Mouse (Mus musculus): ENCODE results near the gene Aven. TPM values are rescaled to one million over a fixed set of nuclear protein-coding genes. Genes with fewer than 3 reads are reported as not detected.

Aven gene
- total RNA-seq, 2 experiments from 2014 or later: 8.1 to 9.5 TPM

DNA sequence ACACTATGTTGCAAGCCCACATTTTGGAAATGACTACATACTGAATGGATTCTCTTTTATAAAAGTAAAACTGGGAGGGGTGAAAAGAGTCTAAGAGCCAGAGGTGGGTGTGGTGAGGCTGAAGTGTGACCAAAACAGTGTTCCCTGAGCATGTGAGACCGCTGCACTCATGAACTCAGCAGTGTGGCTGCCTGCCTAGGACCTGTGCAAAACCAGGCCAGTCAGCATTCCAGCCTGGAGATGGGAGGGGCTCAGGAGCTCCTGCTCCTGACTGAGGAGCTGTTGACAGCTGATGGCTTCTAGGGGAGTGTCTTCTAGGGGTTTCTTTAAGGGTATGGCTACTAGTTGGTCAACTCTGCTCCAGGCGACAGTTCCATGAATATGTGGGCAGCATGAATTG, 7.9 kb upstream of the Aven start:
- DNase-seq (ENCODE audit: extremely low spot score in 1 of 2, low spot score in 1 of 2): no peak

DNA sequence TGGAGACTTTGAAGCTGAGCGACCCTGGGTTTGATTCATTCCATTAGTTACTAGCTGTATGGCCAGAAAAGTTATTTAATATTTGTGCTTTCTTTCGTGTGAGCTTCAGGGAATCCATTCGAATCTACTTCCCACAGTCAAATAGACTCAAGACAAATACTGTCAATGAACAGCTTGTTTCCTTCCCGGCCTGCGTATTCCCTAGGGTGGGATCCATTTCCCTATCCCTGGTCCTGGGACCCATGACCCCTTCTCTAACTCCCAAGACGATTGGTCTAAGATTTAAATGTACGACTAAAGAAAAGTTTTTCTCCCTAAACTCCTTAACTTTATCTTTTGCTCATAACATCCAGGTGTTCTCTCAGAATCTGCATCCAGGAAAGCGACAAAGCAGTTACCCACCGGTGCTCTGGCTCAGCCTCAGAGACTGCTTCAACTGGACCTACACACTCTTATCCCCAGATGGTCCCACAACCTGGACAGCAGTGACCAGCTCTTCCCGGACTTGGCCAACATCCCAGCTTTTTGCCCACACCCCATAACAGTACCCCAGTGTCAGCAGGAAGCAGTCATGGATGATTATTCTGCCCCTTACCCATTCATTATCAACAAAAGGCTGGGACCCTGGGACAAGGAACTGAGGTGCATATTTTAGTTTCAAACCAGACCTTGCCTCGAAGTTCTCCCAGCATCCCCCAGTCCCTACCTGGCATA, 2.1 kb upstream of the Aven start:
- no peak for DNase-seq (ENCODE audit: extremely low spot score in 1 of 2, low spot score in 1 of 2)

DNA sequence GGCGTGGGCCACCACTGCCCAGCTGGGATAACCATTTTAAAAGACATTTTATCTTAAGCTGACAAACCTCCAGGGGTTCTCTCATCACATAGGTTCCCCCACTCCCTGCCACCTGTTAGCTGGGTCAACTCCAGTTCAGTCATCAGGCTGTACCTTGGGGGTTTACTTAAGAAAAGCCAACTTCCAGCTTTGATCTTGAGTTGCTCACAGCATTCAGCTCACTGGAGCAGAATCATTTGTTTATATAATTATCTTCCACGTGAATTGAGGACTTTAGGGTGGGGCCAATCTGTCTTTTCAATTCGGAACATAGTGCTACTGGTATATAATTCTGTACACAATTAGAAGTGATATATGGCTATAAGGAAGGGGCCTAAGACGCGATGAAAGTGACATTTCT, 1.1 kb upstream of the Aven start:
- no peak for DNase-seq (ENCODE audit: extremely low spot score in 1 of 2, low spot score in 1 of 2)

DNA sequence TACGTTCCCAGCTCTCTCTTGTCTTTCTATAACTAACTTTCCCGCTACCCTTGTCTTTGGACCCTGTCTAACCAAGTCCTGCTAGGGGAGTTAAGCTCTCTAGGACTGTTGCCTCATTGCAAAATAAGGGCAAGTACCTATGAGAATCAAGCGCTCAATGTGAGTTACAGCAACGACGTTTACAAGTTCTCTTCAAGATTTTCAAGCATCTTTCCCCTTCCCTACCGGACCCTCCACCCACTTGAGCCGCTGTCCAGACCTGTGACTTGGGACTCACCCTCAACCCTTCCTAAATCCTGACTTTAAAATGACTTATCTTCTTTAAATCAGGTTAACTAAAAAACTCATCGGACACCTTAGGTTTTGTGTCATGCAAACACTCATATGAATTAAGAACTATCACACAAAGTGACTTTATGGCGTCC, 321 bp upstream of the Aven start:
- no peak for DNase-seq (ENCODE audit: extremely low spot score in 1 of 2, low spot score in 1 of 2)

DNA sequence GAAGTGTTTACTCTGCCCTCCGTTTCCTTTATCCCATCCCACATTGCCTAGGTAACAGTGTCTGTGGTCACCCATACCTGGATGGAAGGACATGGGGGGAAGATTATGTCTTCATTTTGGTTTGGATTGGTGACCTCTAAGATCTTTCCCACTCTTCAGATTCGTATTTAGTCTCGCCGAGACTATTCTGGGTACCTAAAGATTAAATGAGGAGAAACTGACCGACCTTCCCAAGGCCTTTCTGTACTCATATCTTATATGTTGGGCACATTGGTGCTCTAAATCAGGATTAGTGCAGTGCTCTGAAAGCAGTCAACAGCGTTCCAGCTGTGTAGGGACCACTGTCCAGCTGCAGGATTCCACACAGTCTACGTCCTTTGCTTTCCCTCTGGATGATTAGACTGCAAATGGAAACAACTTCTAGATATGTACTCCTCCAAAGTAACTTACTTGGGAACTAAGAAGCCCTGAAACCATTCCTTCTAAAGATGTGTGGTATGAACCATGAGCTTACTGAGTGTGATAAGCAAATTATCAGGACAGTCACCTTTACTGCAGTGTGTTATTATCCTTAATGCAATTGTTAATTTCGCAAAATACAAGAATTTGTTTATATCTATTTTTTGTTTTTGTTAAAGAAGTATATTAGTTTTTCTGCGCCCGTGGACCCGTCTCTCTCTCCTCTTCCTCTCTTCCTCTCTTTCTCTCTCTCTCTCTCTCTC, 936 bp downstream of the Aven start:
- no peak for DNase-seq (ENCODE audit: extremely low spot score in 1 of 2, low spot score in 1 of 2)

DNA sequence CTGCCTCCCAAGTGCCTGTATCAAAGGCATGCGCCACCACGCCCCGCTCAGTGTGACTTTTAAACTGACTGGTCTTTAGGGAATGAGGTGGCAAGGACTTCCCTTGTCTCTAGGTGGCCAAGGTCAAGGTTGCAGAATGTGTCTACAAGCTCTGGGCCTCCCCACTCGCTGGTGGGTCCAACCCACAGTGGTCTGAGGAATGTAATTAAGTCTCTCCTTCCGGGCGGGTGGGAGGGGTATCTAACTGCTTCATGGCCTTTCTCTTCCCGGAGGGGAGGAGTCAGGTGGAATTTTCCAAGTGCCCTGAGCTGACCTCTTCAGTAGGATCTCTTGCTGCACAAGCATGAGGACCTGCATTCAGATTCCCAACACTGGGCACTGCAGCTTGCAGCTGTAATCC, 5.1 kb downstream of the Aven start:
- DNase-seq (ENCODE audit: extremely low spot score in 1 of 2, low spot score in 1 of 2): no peak

DNA sequence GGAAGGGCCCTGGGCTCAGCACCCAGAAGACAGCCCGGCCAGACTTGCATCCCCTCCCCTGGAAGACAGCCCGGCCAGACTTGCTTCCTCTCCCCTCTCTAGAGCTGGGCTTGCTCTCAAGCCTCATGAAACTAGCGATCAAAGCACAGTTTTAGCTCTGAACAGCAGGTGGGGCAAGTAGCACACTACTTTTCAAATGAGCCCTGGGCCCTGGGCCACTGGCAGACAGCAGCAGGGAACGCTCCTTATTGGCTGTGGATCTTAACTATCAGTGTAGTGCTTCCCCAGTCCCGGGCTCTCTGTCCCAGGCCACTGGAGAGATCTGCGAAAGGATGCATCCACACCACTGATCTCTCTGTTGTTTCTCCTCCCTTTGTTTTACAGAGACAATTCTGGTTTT, 8.4 kb downstream of the Aven start:
- DNase-seq (ENCODE audit: extremely low spot score in 1 of 2, low spot score in 1 of 2): peak; percentile 45 to 63

DNA sequence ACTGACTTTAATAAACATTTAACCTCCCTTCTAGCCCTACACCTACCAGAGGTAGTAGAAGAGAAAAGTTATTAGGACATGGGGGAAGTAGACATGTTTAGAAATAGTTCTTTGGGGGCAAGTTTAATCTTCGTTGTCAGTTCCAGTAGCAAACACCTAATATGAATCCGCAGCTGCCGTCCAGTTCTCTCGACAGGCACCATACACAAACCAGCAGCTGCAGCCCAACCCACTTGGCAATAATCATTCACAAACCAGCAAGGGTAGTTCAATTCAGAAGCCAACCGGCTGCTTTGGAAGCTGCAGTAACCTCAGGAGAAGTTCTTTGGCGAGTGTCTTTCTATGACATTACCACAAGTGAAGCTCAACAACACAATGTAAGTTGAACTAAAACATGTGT, 11.2 kb downstream of the Aven start:
- DNase-seq (ENCODE audit: extremely low spot score in 1 of 2, low spot score in 1 of 2): no peak

DNA sequence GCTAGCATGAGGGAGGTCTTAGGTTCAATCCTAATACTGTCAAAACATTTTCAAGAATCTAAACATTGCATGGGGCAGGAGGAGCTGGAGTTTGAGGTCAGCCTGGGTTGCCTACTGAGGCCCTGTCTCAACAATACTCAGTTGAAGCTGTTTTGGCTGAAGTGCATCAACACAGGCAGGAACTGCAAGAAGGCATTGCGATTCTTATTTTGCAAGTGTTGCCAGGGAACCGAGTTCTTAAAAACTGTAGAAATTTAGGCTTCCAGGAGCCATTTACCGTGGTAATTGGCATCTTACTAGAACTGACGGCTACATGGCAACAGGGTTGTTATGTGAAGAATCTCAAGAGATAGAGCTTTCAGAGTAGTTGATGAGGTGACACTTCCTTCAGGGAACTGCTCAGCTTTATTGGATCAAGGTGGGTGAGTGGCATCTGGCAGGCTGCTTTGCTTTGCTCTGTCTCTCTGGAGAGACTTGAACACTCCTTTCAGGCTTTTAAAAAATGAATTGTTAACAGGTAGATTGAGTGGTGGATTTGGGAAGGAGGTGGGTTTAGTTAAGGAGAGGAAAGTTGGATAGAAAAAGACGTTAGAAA, 14.2 kb downstream of the Aven start:
- no peak for DNase-seq (ENCODE audit: extremely low spot score in 1 of 2, low spot score in 1 of 2)

DNA sequence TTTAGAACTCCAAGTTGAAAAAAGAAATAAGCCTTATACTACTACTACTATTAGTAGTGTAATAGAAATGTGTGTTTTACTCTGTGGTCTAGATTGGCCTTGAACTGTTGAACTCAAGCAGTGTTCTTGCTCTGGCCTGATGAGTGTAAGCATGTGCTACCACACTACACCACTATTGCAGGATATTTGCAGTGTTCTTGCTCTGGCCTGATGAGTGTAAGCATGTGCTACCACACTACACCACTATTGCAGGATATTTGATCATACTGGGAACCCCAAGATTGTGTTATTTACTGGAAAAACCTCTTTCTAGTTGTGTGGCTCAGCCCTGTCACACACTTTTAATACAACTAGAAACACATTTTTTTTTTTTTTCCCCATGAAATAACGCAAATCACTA, 14.7 kb downstream of the Aven start:
- no peak for DNase-seq (ENCODE audit: extremely low spot score in 1 of 2, low spot score in 1 of 2)

DNA sequence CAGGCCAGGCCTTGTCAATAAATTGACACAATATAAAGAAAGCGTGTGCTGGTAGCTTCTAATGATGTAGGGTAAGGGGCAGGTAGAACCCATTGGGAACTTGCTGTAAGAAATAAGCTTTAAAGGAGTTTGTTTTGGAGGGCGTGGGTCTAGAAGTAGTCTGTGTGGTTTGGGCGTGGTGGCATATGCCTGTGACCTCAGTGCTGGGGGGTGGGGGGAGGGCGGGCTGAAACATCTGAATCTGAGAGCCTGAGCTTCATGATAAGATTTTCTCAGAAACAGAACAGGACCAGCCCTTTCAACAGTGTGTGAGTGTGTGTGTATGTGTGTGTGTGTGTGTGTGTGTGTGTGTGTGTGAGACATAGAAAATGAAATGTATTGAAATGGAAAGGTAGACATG, 17.4 kb downstream of the Aven start:
- no peak for DNase-seq (ENCODE audit: extremely low spot score in 1 of 2, low spot score in 1 of 2)

DNA sequence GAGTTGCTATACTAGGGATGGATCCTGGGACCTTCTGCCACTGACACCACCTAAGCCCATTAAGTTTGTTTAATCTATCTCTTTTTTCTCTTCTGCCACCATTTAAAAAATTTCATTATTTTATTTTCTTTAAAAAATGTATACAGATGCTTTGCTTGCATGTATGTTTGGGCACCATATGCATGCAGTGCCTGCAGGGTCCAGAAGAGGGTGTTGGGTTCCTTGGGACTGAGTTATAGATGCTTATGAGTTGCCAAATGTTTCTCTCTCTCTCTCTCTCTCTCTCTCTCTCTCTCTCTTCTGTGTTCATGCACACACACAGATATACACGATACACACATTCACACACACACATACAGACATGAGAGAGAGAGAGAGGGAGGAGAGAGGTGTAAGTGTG, 20.3 kb downstream of the Aven start:
- no peak for DNase-seq (ENCODE audit: extremely low spot score in 1 of 2, low spot score in 1 of 2)

DNA sequence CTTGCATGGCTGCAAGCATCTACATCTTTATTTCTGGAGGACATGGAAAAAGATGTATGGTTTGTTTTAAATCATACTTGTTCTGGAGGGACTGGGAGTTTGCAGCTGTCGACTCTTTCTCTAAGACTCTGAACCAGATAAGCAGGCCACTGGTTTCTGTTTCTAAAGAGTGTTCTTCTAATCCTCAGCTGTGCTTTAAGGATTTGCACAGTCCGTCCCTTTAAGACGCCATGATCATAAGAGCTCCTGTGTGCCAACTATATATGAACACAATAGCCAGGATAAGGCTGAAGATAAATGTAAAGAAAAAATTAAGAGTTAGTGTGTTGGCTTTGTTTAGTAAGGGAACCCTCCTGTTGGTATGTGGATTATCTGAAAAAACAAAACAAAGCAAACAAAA, 24.0 kb downstream of the Aven start:
- no peak for DNase-seq (ENCODE audit: extremely low spot score in 1 of 2, low spot score in 1 of 2)

DNA sequence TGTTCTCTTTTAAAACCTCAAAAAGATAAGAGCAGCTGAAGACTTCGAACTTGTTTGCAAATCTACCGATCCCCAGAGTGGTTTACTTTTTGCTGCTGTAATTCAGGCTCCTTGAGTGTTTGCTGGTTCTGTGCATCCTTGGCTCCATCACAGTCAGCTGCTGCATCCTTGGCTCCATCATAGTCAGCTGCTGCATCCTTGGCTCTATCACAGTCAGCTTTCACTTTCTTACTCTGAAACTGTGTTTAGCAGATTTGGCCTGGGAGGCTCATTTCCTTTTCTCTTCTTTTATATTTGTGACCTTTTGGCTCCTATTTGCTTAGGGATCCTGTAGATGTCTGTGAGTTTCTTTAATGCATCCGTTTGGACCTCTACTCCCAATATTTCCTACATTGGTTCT, 24.5 kb downstream of the Aven start:
- no peak for DNase-seq (ENCODE audit: extremely low spot score in 1 of 2, low spot score in 1 of 2)

DNA sequence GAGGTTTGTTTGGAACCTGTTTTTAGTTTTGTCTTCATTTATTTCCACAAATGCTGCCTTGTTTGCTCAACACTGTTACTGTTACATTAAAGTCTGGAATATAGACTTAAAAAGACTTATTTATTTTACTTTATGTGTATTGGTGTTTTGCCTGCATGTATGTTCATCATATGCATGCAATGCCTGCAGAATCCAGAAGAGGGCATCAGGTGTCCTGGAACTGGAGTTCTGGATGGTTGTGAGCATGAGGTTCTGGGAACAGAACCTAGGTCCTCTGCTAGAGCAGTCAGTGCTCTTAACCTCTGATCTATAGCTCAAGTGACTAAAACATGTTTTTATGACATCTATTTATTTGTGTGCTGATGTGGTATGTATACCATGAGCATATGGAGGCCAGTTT, 25.8 kb downstream of the Aven start:
- DNase-seq (ENCODE audit: extremely low spot score in 1 of 2, low spot score in 1 of 2): no peak

DNA sequence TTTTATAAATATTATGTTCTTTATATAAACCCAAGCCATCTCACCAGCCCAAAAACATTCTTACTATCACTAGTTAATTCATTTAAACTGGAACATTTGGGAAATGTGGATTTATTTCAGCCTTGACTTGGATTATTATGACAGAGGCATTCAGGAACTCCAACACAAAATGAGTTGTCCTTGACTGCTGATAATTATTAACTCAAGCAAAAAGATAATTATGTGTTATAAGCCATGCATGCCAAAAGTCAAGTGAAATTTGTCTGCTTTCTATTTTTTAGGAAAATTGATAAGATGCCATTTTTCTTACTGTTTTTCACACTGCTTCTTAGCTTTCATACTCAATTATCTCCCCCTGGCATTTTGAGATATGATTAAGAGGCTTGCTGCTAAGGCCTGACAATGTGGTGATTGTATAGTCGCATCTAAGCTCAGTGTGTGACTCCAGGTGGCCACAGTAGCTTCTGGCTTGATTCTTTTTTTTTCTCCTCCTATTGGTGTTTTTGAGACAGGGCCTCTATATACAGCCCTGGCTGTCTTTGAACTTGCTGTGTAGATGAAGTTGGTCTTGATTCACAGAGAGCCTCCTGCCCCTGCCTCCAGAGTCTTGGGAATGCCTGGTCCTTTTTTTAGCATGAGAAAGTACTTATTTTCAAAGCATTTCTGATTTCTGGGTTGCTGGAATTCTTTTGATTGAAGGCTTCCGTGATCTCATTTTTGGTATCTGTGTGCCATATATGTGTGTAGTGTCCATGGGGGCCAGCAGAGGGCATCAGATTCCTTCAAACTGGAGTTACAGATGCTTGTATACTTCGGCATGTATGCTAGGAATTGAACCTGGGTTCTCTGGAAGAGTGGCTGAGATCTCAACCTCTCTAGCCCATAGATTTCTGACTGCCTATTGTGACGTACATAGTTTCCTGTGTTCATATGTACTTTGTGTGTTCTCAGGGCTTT, 28.0 kb downstream of the Aven start:
- DNase-seq (ENCODE audit: extremely low spot score in 1 of 2, low spot score in 1 of 2): no peak

DNA sequence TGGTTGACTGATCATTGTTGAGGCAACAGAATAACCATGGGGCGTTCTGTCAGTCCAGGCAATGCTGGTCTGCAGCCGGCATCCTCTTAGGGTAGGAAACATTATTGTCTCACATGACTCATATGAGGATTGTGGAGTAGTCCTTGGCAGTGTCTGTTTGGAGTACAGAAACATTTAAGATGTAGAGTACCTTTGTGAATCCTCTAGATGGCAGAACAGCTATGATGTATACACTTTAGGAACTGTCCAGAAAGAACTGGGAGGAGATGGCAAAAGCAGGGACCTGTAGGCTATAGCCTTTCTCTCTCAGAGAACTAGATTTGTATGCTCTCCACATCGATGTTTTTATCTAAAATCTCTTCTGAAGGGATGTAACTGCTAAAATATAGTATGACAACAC, 34.2 kb downstream of the Aven start:
- no peak for DNase-seq (ENCODE audit: extremely low spot score in 1 of 2, low spot score in 1 of 2)

DNA sequence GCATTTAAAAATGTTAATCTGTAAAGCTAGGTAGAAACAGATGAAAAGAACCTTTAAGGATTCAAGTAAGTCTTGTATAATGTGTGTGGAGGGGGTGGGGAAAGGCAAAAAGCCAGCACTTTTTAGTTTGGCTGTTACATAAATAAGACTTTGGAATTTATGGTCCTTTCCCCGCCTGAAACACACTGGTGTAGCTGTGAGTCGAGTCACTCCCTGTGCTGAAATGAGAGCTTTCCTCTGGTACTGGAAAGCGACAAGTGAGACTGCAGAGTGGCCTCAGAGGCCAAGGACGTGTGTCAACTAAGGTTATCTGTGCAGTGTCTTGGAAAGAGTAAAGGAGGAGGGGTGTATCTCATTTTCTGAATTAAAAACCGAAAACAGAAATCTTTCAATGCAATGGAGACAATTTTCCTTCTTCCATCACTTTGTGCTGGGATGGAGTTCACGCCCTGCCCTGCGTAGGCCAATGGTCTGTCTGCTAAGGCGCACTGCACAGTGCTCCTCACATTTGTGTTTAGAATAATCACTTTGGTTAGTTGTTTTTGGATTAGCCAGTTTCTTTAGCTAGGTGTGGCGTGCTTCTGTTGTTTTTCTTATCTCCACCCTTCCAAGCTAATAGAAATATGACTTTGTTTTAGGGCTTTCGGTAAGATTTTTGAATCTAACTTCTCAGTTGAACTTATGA, 40.2 kb downstream of the Aven start:
- no peak for DNase-seq (ENCODE audit: extremely low spot score in 1 of 2, low spot score in 1 of 2)

DNA sequence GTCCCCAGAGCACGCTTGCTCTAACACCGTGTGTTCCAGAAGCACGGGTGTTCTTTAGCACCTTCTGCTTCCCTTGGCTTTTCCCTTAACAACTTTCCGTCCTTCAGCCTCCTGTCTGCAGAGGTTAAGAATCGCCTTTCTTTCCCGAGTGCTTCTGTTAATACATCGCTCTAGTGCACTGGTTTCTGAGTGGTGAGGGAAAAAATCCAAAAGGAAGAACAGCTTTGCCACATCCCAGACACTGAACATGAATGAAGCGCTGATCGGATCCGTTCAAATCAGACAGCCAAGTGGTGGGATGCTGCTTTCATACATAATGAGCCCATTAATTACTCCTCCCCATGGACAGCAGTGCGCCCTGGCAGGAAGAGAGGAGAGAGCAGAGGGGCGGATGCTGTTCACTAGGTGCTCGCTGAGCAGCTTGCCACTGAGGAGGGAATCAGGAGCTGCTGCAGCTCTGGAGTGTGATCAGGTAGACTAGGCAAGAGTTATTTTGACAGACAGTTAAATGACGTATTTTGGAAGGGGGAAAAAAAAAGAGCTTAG, 42.0 kb downstream of the Aven start:
- no peak for DNase-seq (ENCODE audit: extremely low spot score in 1 of 2, low spot score in 1 of 2)

DNA sequence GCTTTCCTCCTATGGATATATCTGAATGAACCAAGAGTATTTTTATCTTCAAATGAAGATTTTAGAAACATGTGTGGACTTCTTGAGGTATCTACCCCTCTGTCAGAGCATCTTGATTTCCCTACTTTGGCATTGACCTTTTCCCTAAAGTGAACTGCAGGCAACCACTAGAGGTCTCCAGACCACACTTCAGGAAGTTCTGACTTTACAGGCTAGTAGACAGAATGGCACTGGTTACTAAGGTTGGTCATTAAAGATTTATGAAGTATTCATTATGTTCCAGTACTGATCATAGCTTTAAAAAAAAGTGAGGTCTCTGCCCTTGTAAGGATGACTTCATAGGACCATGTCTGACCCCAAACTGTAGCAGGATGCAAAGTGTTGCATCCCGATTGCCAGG, 46.0 kb downstream of the Aven start:
- DNase-seq (ENCODE audit: extremely low spot score in 1 of 2, low spot score in 1 of 2): no peak

All from layer of hippocampus, postnatal 25 days (tissue).